Comparison of ENCODE assay signal across 9 mouse cellular contexts in genomic region chr19:38264505-38265500, GRCm38 (mm10). TPM values are rescaled to one million over a fixed set of nuclear protein-coding genes. Genes with fewer than 3 reads are reported as not detected.
DNase-seq lines count a peak whose midpoint lies in the region; ATAC-seq and TF ChIP-seq lines count a peak whose summit lies in the region.
"Had no signal": no experiment of that assay in that cellular context is flagged by ENCODE, and none has a peak within 500 bp of the region (broad histone marks: within the 10 kb centered on the region; RNA-seq: fewer than 3 reads in every experiment).

Gene Lgi1, plus strand, starts transcription at chr19:38264536.

- dilution Hi-C loops in CH12.LX (cut with MboI; ENCODE audit: extremely low pct_ligation_motif_present, extremely low pct_unique_long_range_greater_than_20kb, low sequenced_read_pairs) = no loop called here

- no peak for TF ChIP-seq RAD21 in CH12.LX (IDR thresholded peaks at IDR 0.05; ENCODE audit: low read depth, low read length)

- WGBS in intestine, embryonic 15.5 days = 23% methylated on average over 21 of the region's 21 CpGs
- 7% methylated on average over 21 of the region's 21 CpGs for WGBS in midbrain, embryonic 16.5 days

- H3K9me3 ChIP-seq in CH12.LX (replicated peaks; ENCODE audit: low read length) = no peaks in the 10 kb centered on the region
- no peaks in the 10 kb centered on the region for H3K9me3 ChIP-seq in intestine, embryonic 15.5 days
- H3K9me3 ChIP-seq in midbrain, embryonic 16.5 days (replicated peaks; ENCODE audit: control insufficient read depth, low read length, poor library complexity, severe bottlenecking) = no peaks in the 10 kb centered on the region

- no peak for TF ChIP-seq POLR2A in CH12.LX (IDR thresholded peaks at IDR 0.05; ENCODE audit: low read depth, low read length)

- TF ChIP-seq CTCF in CH12.LX (conservative IDR thresholded peaks at IDR 0.05 in 1 of 2, IDR thresholded peaks at IDR 0.05 in 1 of 2; ENCODE audit: low read depth in 2 of 2, low read length in 2 of 2) = no peak

- H3K9ac ChIP-seq in CH12.LX (ENCODE audit: insufficient read depth, low read depth) = no peak within 1 kb of the TSS
- no peak within 1 kb of the TSS for H3K9ac ChIP-seq in intestine, embryonic 15.5 days
- H3K9ac ChIP-seq in midbrain, embryonic 16.5 days (ENCODE audit: low read depth, low read length) = peak within 1 kb of the TSS; percentile 65

- H3K4me2 ChIP-seq in CH12.LX (ENCODE audit: insufficient read depth, low read depth, poor library complexity, severe bottlenecking) = peak within 1 kb of the TSS; percentile 79
- H3K4me2 ChIP-seq in intestine, embryonic 15.5 days (replicated peaks) = peak within 1 kb of the TSS; percentile 2
- peak within 1 kb of the TSS; percentile 64 for H3K4me2 ChIP-seq in midbrain, embryonic 16.5 days (ENCODE audit: low read length)

- H3K36me3 ChIP-seq in CH12.LX (replicated peaks in 1 of 2; ENCODE audit: control insufficient read depth in 1 of 2, insufficient read depth in 1 of 2, low read length in 1 of 2) = no peaks in the 10 kb centered on the region
- H3K36me3 ChIP-seq in intestine, embryonic 15.5 days = no peaks in the 10 kb centered on the region
- no peaks in the 10 kb centered on the region for H3K36me3 ChIP-seq in midbrain, embryonic 16.5 days (ENCODE audit: control insufficient read depth, insufficient read depth, low read length)

- no peak within 1 kb of the TSS for H3K4me3 ChIP-seq in CH12.LX (replicated peaks in 1 of 3; ENCODE audit: low read depth in 2 of 3, low read length in 2 of 3, poor library complexity in 1 of 3)
- no peak within 1 kb of the TSS for H3K4me3 ChIP-seq in intestine, embryonic 15.5 days (replicated peaks)
- peak within 1 kb of the TSS; percentile 39 for H3K4me3 ChIP-seq in midbrain, embryonic 16.5 days (ENCODE audit: low read depth, low read length)
- H3K4me3 ChIP-seq: erythroblast, embryonic 14.5 days had no signal

- TF ChIP-seq EP300 in CH12.LX (IDR thresholded peaks at IDR 0.05; ENCODE audit: low read length) = no peak

- in situ Hi-C loops in CH12.LX (cut with MboI; ENCODE audit: low pct_ligation_motif_present, low pct_unique_long_range_greater_than_20kb, low sequenced_read_pairs) = no loop called here

- no peak within 1 kb of the TSS for H3K27ac ChIP-seq in CH12.LX (ENCODE audit: insufficient read depth, low read depth)
- H3K27ac ChIP-seq in intestine, embryonic 15.5 days = no peak within 1 kb of the TSS
- peak within 1 kb of the TSS; percentile 86 for H3K27ac ChIP-seq in midbrain, embryonic 16.5 days (ENCODE audit: low read length)

- ATAC-seq in intestine, embryonic 15.5 days = no peak
- ATAC-seq in midbrain, embryonic 16.5 days = peak; percentile 85

- no peaks in the 10 kb centered on the region for H3K79me2 ChIP-seq in CH12.LX (replicated peaks; ENCODE audit: control insufficient read depth, extremely low read depth, insufficient read depth, poor library complexity, severe bottlenecking)

- peak; percentile 9 for DNase-seq in adrenal gland, postnatal 10 days
- DNase-seq in adrenal gland, postnatal 4 days (ENCODE audit: low spot score in 2 of 2) = no peak
- DNase-seq in CH12.LX (ENCODE audit: extremely low read depth) = no peak
- DNase-seq in embryo, embryonic 9.5 days (ENCODE audit: extremely low spot score) = peak; percentile 12
- DNase-seq in ovary, postnatal 36 days (ENCODE audit: low spot score) = no peak
- no peak for DNase-seq in kidney, adult 18-20 months

- no peaks in the 10 kb centered on the region for H3K27me3 ChIP-seq in CH12.LX (replicated peaks)
- no peaks in the 10 kb centered on the region for H3K27me3 ChIP-seq in intestine, embryonic 15.5 days (replicated peaks)
- H3K27me3 ChIP-seq in midbrain, embryonic 16.5 days (ENCODE audit: control insufficient read depth, insufficient read depth, low read depth, low read length) = no peaks in the 10 kb centered on the region; the same call in 1 of the 2 replicates

- H3K4me1 ChIP-seq in CH12.LX (ENCODE audit: control insufficient read depth in 1 of 2, insufficient read depth in 2 of 2) = peaks cover 3 to 30% of the 10 kb centered on the region in 2 experiments; a peak in 3 of 4 replicates
- no peaks in the 10 kb centered on the region for H3K4me1 ChIP-seq in intestine, embryonic 15.5 days (replicated peaks)
- H3K4me1 ChIP-seq in midbrain, embryonic 16.5 days (ENCODE audit: control insufficient read depth, insufficient read depth, low read length) = peaks cover 25% of the 10 kb centered on the region

TF ChIP-seq in CH12.LX, 34 proteins besides CTCF, POLR2A, EP300 and RAD21:
- TF ChIP-seq TBP (conservative IDR thresholded peaks at IDR 0.05; ENCODE audit: low read depth, low read length) = no peak
- no peak for TF ChIP-seq MEF2A (IDR thresholded peaks at IDR 0.05; ENCODE audit: borderline replicate concordance, low read depth, low read length)
- TF ChIP-seq ZNF384 (IDR thresholded peaks at IDR 0.05; ENCODE audit: low read depth, low read length) = peak; percentile 77
- no peak for TF ChIP-seq SMC3 (IDR thresholded peaks at IDR 0.05; ENCODE audit: low read depth, low read length)
TF ChIP-seq in CH12.LX: peak in this region for 1.

RNA-seq across cellular contexts. Expression of gene Lgi1, which starts in this region (rescaled TPM):
- total RNA-seq in adrenal gland, postnatal 10 days (2021) = 1 to 10 TPM; 3.2 to 5.8 TPM
- 1 to 10 TPM; 4.6 to 5.3 TPM for total RNA-seq in adrenal gland, postnatal 4 days (2021)
- total RNA-seq in CH12.LX (2012; rRNA removed) (0.04 TPM in 1 of 2 replicates, not detected in the other), CH12.LX (2014; rRNA removed) (0.11 and 0.20 TPM in 2 replicates)
- 0.30 TPM in 1 of 2 replicates, not detected in the other for polyA plus RNA-seq in CH12.LX (2012; ENCODE audit: insufficient read length, low read depth)
- polyA plus RNA-seq in intestine, embryonic 15.5 days (2015; fragmentation: Nextera tagmentation; extraction: Ambion mirVana) = 0.40 and 0.64 TPM in 2 replicates
- polyA plus RNA-seq in midbrain, embryonic 16.5 days (2015; fragmentation: Nextera tagmentation; extraction: Ambion mirVana) = 24.4 and 28.6 TPM in 2 replicates
- polyA plus RNA-seq: erythroblast, embryonic 14.5 days had no signal

Comparison
In these comparisons a context has a peak if more than half of its experiments do, and no peak if none do; other contexts are left out.
1. RNA of gene Lgi1 (polyA plus RNA-seq): 24.4 to 28.6 TPM in midbrain, embryonic 16.5 days; 0.40 to 0.64 TPM in intestine, embryonic 15.5 days and 0.30 TPM in CH12.LX; every median in the first group is over 10 times any median in the second.
2. DNase-seq: peak in adrenal gland, postnatal 10 days (single experiment) and embryo, embryonic 9.5 days (single experiment); none in adrenal gland, postnatal 4 days (0 of 2), CH12.LX (single experiment), ovary, postnatal 36 days (single experiment) and kidney, adult 18-20 months (single experiment).
3. H3K4me2 ChIP-seq: peak in every context shown above with its lines; median percentile 79 in CH12.LX; 64 in midbrain, embryonic 16.5 days; 2 in intestine, embryonic 15.5 days.